Mouse (Mus musculus): ENCODE data around the gene Lpar1. TPM values are rescaled to one million over a fixed set of nuclear protein-coding genes. Genes with fewer than 3 reads are reported as not detected.

Lpar1 gene
- polyA plus RNA-seq, 1 experiment from 2014 or later = 90.5 TPM

GRCm38 (mm10) chr4:58530706-58531105 is 23.0 kb downstream of the Lpar1 start:
- Histone ChIP-seq H3K36me3 (no peaks in the 10 kb centered on the region), H3K4me3 (replicated peaks) (no peak overlapping the region), H3K4me1 (peaks cover 27% of the 10 kb centered on the region), H3K9me3 (replicated peaks) (no peaks in the 10 kb centered on the region), H3K27ac (replicated peaks) (no peak overlapping the region), H3K27me3 (no peaks in the 10 kb centered on the region), H3K4me2 (replicated peaks) (no peak overlapping the region), H3K9ac (no peak overlapping the region)
- no peak for ATAC-seq (ENCODE audit: insufficient number of reproducible peaks, low FRiP score, low TSS enrichment, low read depth)
- WGBS = 69% methylated on average over 5 of the region's 5 CpGs

DNA sequence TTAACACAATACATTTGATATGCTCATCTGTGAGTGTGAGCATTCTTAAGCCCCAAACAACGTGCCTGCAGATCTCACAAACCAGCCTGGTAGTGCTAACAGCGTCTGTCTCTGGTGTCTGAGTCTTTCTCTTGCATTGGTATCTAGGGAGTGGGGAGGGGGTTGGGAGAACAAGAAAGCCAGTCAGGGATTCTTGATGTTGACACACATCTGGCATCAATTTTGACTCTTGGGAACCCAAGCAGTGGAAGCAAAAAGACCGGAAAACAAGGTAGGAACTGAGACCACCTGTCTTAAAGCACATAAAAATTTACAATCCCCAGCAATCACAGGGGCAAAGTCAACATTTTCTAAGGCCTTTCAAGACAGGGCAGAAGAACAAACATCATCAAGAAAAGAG is 23.4 kb downstream of the Lpar1 start:
- Histone ChIP-seq H3K4me3 (replicated peaks) (no peak overlapping the region), H3K27ac (replicated peaks) (no peak overlapping the region), H3K27me3 (no peaks in the 10 kb centered on the region), H3K9ac (no peak overlapping the region), H3K36me3 (no peaks in the 10 kb centered on the region), H3K9me3 (replicated peaks) (no peaks in the 10 kb centered on the region), H3K4me2 (replicated peaks) (no peak overlapping the region), H3K4me1 (peaks cover 28% of the 10 kb centered on the region)
- no peak for ATAC-seq (ENCODE audit: insufficient number of reproducible peaks, low FRiP score, low TSS enrichment, low read depth)
- WGBS = 21% methylated on average over 3 of the region's 3 CpGs

DNA sequence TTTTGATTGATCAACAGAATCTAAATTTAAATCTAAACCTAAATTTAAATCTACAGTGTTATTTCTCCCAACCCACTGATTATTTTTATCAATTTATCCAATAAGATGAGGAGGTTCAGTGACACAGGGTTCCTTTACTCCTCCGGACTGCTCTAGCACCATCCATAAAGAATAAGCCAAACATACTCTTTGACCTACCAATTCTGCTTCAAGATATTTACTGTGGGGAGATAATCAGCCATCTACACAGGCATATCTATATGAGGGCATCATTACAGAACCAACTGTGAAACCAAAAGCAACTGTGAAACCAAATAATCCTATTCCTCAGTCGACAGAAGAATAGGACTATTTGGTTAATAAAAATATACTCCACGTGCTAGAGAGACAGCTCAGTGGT is 25.8 kb downstream of the Lpar1 start:
- Histone ChIP-seq H3K4me2 (replicated peaks) (no peak overlapping the region), H3K36me3 (no peaks in the 10 kb centered on the region), H3K4me3 (replicated peaks) (no peak overlapping the region), H3K9me3 (replicated peaks) (no peaks in the 10 kb centered on the region), H3K27ac (replicated peaks) (no peak overlapping the region), H3K9ac (no peak overlapping the region), H3K4me1 (peaks cover 17% of the 10 kb centered on the region), H3K27me3 (no peaks in the 10 kb centered on the region)
- no peak for ATAC-seq (ENCODE audit: insufficient number of reproducible peaks, low FRiP score, low TSS enrichment, low read depth)
- 80% methylated on average over 3 of the region's 3 CpGs for WGBS

GRCm38 (mm10) chr4:58521137-58521536 is 32.6 kb downstream of the Lpar1 start:
- 0 out of 2 replicates have a peak overlapping the region, but pooled peaks have one; percentile 2 for H3K27ac ChIP-seq (replicated peaks)
- H3K27me3 ChIP-seq = no peaks in the 10 kb centered on the region
- no peak for ATAC-seq (ENCODE audit: insufficient number of reproducible peaks, low FRiP score, low TSS enrichment, low read depth)
- no peaks in the 10 kb centered on the region for H3K36me3 ChIP-seq
- 50% methylated on average over 8 of the region's 8 CpGs for WGBS
- no peak overlapping the region for H3K9ac ChIP-seq
- no peak overlapping the region for H3K4me2 ChIP-seq (replicated peaks)
- no peaks in the 10 kb centered on the region for H3K9me3 ChIP-seq (replicated peaks)
- no peak overlapping the region for H3K4me3 ChIP-seq (replicated peaks)
- peaks cover 22% of the 10 kb centered on the region for H3K4me1 ChIP-seq

GRCm38 (mm10) chr4:58520531-58520930 is 33.2 kb downstream of the Lpar1 start:
- H3K27me3 ChIP-seq = no peaks in the 10 kb centered on the region
- peaks cover 20% of the 10 kb centered on the region for H3K4me1 ChIP-seq
- no peak overlapping the region for H3K9ac ChIP-seq
- H3K36me3 ChIP-seq = no peaks in the 10 kb centered on the region
- 63% methylated on average over 5 of the region's 5 CpGs for WGBS
- no peaks in the 10 kb centered on the region for H3K9me3 ChIP-seq (replicated peaks)
- no peak overlapping the region for H3K27ac ChIP-seq (replicated peaks)
- ATAC-seq (ENCODE audit: insufficient number of reproducible peaks, low FRiP score, low TSS enrichment, low read depth) = no peak
- no peak overlapping the region for H3K4me3 ChIP-seq (replicated peaks)
- no peak overlapping the region for H3K4me2 ChIP-seq (replicated peaks)

GRCm38 (mm10) chr4:58519891-58520290 is 33.8 kb downstream of the Lpar1 start:
- Histone ChIP-seq H3K4me1 (peaks cover 20% of the 10 kb centered on the region), H3K27ac (replicated peaks) (no peak overlapping the region), H3K9ac (no peak overlapping the region), H3K9me3 (replicated peaks) (no peaks in the 10 kb centered on the region), H3K4me2 (replicated peaks) (no peak overlapping the region), H3K36me3 (no peaks in the 10 kb centered on the region), H3K27me3 (no peaks in the 10 kb centered on the region), H3K4me3 (replicated peaks) (no peak overlapping the region)
- ATAC-seq (ENCODE audit: insufficient number of reproducible peaks, low FRiP score, low TSS enrichment, low read depth) = no peak
- 81% methylated on average over 4 of the region's 4 CpGs for whole genome bisulfite sequencing

GRCm38 (mm10) chr4:58518215-58518988 is 35.3 kb downstream of the Lpar1 start:
- Histone ChIP-seq H3K27me3 (no peaks in the 10 kb centered on the region), H3K9ac (no peak overlapping the region), H3K36me3 (no peaks in the 10 kb centered on the region), H3K4me3 (replicated peaks) (no peak overlapping the region), H3K27ac (replicated peaks) (no peak overlapping the region), H3K4me2 (replicated peaks) (no peak overlapping the region), H3K9me3 (replicated peaks) (no peaks in the 10 kb centered on the region), H3K4me1 (peaks cover 20% of the 10 kb centered on the region)
- WGBS = 35% methylated on average over 9 of the region's 9 CpGs
- no peak for ATAC-seq (ENCODE audit: insufficient number of reproducible peaks, low FRiP score, low TSS enrichment, low read depth)

DNA sequence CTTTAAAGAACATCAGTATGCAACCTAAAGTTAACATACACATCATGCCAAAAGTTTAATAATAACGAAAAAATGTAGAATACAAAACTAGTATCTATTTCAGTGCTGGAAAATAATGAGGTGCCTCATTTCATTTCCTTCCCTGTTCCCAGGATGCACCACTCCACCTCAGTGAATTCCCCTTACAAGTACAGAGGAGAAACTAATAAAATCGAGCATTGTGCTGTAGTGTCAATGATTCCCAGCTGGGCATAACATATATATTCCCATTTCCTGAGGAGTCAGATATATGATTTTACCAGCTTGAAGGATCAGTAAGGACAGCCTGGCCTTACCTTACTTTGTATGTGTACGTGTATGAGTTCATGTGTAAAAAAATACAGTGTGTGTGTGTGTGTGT is 36.9 kb downstream of the Lpar1 start:
- peak overlapping the region; percentile 69 for H3K27ac ChIP-seq (replicated peaks)
- no peaks in the 10 kb centered on the region for H3K27me3 ChIP-seq
- ATAC-seq (ENCODE audit: insufficient number of reproducible peaks, low FRiP score, low TSS enrichment, low read depth) = no peak
- peaks cover 19% of the 10 kb centered on the region for H3K4me1 ChIP-seq
- WGBS = 48% methylated on average over 3 of the region's 3 CpGs
- H3K9me3 ChIP-seq (replicated peaks) = no peaks in the 10 kb centered on the region
- H3K4me3 ChIP-seq (replicated peaks) = no peak overlapping the region
- H3K9ac ChIP-seq = no peak overlapping the region
- H3K4me2 ChIP-seq (replicated peaks) = no peak overlapping the region
- no peaks in the 10 kb centered on the region for H3K36me3 ChIP-seq

- Histone ChIP-seq H3K9me3 (replicated peaks) (no peaks in the 10 kb centered on the region), H3K4me2 (replicated peaks) (no peak overlapping the region), H3K9ac (no peak overlapping the region), H3K4me1 (peaks cover 13% of the 10 kb centered on the region), H3K4me3 (replicated peaks) (no peak overlapping the region), H3K27ac (replicated peaks) (peak overlapping the region; percentile 72), H3K36me3 (no peaks in the 10 kb centered on the region), H3K27me3 (no peaks in the 10 kb centered on the region)
- WGBS = 27% methylated on average over 5 of the region's 5 CpGs
- ATAC-seq (ENCODE audit: insufficient number of reproducible peaks, low FRiP score, low TSS enrichment, low read depth) = no peak
Observed at GRCm38 (mm10) chr4:58516221-58516620, 37.5 kb downstream of the Lpar1 start.

GRCm38 (mm10) chr4:58511554-58511953 is 42.1 kb downstream of the Lpar1 start:
- Histone ChIP-seq H3K27ac (replicated peaks) (no peak overlapping the region), H3K9ac (no peak overlapping the region), H3K36me3 (no peaks in the 10 kb centered on the region), H3K4me1 (peaks cover 19% of the 10 kb centered on the region), H3K4me3 (replicated peaks) (no peak overlapping the region), H3K9me3 (replicated peaks) (no peaks in the 10 kb centered on the region), H3K27me3 (no peaks in the 10 kb centered on the region), H3K4me2 (replicated peaks) (no peak overlapping the region)
- WGBS = 79% methylated on average over 3 of the region's 3 CpGs
- no peak for ATAC-seq (ENCODE audit: insufficient number of reproducible peaks, low FRiP score, low TSS enrichment, low read depth)

DNA sequence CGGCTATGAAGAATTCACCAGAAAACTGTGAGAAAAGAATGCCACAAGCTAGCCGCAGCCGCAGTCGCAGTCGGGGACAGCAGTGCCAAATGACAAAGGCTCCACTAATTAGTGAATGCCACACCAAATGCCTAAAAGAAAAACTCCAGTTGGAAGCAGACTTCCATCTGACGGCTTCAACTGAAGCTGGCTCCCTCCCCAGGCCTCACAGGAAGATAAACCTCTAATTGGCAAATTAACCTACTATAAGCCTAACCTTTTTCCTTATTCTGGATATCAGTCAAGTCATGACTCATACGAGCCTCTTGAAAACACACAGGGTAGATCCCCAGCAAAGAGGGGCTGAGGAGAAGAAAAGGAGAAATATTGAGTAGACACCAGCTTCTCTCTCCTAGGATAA is 44.9 kb downstream of the Lpar1 start:
- H3K36me3 ChIP-seq = peaks cover 10% of the 10 kb centered on the region
- no peak overlapping the region for H3K4me2 ChIP-seq (replicated peaks)
- H3K27ac ChIP-seq (replicated peaks) = peak overlapping the region; percentile 51
- H3K4me3 ChIP-seq (replicated peaks) = no peak overlapping the region
- no peaks in the 10 kb centered on the region for H3K27me3 ChIP-seq
- H3K9me3 ChIP-seq (replicated peaks) = no peaks in the 10 kb centered on the region
- peaks cover 24% of the 10 kb centered on the region for H3K4me1 ChIP-seq
- WGBS = 52% methylated on average over 7 of the region's 7 CpGs
- H3K9ac ChIP-seq = no peak overlapping the region
- ATAC-seq (ENCODE audit: insufficient number of reproducible peaks, low FRiP score, low TSS enrichment, low read depth) = no peak

DNA sequence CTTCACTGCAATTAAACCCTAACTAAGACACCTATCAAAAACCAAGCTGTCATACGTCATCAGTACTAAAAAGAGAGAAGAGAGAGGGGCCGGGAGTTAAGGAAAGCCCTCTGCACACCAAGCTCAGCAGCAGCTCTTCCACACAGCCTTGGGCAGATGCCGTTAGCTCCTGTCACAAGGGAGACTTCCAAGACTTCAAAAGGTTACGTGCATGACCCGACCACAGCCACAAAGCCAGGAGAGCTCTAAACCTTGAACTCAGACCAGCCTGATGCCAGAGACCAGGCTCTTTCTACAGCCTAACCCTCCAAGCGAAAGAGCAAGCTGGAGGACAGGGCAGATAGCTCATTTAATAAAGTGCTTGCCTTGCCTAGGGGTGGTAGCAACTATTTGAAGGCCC is 46.2 kb downstream of the Lpar1 start:
- ATAC-seq (ENCODE audit: insufficient number of reproducible peaks, low FRiP score, low TSS enrichment, low read depth) = no peak
- 93% methylated on average over 6 of the region's 6 CpGs for WGBS
- H3K27ac ChIP-seq (replicated peaks) = no peak overlapping the region

More for the DNA sequence above, 46.2 kb downstream of the Lpar1 start:
- H3K9ac ChIP-seq = no peak overlapping the region
- no peaks in the 10 kb centered on the region for H3K9me3 ChIP-seq (replicated peaks)
- H3K4me1 ChIP-seq = peaks cover 24% of the 10 kb centered on the region
- no peaks in the 10 kb centered on the region for H3K27me3 ChIP-seq
- no peak overlapping the region for H3K4me3 ChIP-seq (replicated peaks)
- H3K4me2 ChIP-seq (replicated peaks) = no peak overlapping the region
- peaks cover 20% of the 10 kb centered on the region for H3K36me3 ChIP-seq

Data from embryonic facial prominence, embryonic 15.5 days (tissue).